Mouse (Mus musculus): ENCODE data around the gene Adamts3.

The Adamts3 gene

DNA sequence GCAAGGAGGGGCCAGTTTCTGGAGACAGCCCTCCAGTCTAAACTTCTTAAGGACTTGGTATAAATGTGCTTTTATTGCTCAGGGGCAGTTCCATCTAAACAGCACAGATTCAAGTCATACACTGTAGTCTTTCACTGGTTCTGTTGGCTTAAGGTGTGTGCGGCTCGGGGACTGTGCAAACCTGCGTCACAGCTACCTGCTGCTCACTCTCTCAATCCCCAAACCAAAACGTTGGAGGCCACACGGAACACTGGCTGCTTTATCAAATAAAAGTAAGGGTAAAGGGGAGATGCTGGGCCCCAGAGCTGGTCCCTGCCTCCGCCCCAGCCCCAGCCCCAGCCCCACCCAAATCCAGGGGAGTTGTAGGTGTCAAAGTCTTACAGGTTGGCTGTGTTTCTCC is 66.5 kb downstream of the Adamts3 start:
- no peak for DNase-seq (ENCODE audit: low spot score)

DNA sequence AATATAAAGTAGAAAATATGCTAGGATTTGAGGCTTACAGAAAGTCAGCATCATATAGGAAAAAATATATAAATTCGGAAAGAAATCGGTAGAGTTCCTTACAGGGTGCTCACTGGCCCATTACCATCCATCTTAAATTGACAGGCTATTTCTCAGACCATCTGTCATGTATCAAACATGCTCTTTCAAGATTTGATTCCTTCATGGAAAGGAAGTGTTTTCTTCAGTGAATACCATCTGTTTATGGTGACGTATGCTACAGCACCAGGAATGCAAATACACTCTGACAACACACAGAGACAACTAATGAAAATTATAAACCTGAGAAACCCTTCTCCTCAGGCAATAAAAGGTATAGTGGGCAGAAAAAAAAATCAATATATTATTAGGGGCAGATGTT is 68.6 kb downstream of the Adamts3 start:
- no peak for DNase-seq (ENCODE audit: low spot score)

DNA sequence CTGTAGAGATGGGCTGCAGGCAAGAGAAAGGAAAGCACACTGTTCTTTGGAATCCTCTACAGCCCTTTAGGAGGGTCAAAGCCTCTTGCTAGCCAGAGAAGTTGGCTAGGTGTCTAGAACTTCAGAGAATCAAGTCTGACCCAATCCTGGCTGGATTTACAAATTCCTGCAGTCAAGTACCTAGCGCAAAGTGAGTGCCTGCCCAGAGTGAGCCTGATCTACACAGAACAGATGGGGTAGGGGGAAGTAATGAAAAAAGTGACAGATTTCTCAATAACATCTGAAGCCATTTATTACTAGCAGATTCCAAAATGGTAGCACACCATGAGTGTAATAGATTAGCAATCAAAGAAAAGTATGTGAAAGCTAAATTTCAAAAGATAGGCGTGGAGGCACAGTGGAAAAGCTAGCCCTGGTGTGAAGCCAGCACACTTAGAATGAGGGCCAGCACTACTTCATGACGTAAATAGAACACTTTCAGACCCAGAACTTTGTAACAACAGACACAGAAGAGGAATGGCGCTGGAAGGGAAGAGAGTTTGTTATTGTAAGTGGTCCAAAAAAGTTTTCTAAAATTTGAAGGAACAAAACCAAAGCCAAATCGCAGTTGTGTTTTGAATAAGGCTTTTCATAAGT is 82.8 kb downstream of the Adamts3 start:
- no peak for DNase-seq (ENCODE audit: low spot score)

DNA sequence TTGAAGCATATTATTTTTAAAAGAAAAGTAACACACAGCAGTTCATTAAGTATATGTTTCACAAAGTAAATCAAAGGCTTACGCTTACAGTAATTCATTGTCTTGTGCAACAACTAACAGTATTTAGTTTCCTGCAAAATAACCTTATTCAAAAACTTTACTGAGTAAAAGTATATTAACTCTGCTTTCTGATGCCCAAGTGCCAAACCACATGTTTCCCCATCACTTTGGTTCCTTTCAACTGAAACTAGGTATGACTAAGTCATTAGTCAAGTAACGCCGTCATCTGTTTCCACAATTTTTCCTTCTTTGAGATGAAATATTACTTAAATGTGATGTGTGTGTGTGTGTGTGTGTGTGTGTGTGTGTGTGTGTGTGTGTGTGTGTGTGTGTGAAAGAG is 89.4 kb downstream of the Adamts3 start:
- DNase-seq (ENCODE audit: low spot score) = no peak

DNA sequence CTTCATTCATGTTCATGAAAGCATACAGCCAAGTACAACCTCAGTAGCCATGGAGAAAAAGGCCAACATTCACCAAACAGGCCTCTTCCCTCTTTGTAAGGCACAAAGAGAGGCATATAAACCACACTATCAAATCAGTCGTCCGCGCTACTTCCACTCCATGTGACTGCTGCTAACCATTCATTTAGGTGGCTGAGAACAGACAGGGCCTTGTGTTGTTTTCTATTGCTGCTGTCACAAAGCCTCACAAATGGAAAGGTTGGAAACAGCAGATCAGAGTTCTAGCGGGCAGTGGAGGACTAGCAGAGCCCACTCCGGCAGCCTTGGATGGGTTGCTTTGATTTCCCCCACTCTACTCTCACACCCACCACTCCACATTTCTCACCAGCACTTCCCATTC is 98.5 kb downstream of the Adamts3 start:
- peak; percentile 10 for DNase-seq (ENCODE audit: low spot score)

DNA sequence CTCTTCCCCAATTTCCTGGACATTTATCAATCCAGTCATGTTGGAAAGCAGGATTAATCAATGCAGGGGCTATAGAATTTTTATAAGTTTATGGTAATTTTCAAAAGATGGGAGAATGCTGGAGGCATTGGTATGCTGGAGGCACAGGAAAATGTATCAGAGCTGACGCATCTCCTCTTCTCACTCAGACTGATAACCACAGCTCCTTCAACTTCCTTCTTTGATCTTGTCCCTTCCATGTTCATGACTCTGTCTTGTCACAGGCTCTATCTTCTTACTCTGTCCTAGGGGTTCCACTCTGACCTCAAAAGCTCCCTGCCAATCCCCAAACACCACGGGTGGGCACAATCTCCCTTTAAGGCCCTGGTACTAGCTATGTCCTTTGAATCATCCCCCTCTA is 103.3 kb downstream of the Adamts3 start:
- no peak for DNase-seq (ENCODE audit: low spot score)

DNA sequence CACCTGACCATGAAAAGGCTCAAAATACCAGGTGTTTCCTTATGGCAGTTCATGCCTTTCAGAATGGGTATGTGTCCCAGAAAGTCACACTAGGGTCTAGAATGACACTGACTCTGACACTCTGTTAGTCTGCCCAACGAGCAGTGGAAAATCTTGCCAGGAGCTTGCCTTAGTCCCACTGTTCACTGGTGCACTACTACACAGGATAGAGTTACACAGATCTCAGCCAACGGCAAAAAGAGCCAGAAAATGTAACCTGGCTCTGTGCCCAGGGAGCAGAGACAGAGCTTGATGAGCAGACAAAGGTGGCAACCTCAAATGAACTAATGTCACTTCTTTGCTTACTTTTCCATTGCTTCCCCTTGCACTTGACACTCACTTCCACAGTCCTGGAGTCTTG is 104.5 kb downstream of the Adamts3 start:
- no peak for DNase-seq (ENCODE audit: low spot score)

DNA sequence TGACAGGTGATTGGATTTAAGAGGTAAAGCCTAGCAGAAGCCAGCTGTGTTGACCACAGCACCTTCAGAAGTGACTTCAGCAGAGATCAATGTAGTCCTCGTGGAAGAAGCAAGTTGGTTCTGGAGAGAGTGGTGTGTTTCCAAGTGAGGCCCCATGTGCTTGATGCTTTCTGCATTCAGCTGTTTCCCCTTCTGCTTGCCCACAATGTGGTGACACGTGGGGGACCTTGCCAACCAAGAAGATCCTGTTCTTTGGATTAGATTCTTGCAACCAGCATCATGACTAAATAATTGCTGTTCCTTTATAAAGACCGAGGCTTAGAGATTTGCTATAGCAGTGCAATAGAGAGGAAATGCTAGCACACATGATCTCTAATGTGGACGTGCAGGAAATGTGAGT is 105.7 kb downstream of the Adamts3 start:
- no peak for DNase-seq (ENCODE audit: low spot score)

DNA sequence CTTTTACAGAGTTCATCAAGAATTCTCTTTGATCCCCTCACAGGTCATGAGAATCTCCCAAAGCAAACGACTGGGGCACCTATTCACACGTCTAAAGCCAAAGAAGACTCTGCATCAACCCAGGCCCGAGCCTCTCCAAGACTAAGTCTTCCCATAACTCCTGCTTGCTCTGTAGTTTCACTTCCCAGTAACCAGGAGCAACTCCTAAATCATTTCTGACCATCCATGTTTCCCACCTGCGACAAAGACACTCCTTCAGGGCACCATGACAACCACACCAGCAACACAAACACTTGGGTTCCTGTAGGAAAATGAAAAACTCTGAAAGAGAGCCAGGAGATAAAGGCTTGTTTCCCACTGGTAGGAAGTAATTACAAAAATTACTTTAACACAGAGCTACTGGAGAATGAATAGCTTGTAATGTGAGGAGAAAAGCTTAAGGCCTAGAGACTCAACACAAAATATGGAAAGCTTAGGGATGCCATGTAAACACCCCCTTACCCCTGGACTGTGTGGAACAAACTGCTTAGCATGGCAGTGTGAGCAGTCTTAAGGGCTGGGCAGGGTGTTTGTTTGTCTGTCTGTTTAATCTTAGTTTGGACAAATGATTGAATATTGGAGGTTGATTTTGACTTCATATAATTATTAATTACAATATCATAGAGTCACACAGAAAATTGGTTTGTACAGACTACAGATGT is 112.3 kb downstream of the Adamts3 start:
- peak; percentile 14 for DNase-seq (ENCODE audit: low spot score)

DNA sequence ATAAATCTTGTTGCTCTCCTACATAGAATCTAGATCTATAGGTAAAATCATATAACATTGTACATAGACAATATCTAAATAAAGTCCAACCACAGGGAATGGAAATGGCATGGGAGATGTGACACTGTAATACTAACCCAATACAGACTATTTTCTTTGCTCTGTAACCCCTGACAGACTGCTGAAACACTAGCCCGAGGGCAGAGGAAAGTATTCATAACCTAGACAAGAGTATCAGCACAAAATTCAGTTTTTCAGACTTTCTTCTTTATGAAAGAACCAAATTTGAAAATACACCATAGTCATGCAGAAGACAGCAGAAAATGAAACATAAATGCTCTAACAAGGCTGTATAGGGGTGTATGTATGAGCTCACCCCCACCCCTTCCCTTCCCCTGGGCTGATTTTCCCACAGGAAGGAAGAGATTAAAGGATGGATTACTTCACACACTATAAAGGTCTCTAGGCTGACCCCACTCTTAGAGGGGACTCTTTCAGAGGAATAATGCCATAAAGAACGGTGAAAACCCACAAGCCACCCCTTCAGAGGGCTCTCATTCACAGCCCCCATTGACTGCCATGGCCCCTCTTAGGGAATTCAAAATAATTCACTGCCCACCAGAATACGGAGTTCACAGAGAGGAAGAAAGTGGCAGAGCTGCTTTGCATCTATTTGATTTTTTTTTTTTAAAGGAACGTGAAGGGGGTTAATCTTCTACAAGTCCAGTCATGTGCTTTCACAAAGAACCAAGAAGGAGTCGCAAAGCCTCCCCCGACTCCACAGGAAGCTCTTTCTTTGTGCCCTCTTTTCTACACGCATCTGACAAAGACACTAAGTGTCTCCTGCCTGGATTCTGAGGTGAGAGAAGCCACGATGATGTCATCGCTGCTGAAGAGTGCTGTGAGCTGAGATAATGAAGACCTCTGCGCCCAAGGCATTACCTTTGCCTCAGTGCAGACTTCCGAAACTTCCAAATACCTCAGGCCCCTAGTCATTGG is 119.6 kb downstream of the Adamts3 start:
- peak; percentile 74 for DNase-seq (ENCODE audit: low spot score)

DNA sequence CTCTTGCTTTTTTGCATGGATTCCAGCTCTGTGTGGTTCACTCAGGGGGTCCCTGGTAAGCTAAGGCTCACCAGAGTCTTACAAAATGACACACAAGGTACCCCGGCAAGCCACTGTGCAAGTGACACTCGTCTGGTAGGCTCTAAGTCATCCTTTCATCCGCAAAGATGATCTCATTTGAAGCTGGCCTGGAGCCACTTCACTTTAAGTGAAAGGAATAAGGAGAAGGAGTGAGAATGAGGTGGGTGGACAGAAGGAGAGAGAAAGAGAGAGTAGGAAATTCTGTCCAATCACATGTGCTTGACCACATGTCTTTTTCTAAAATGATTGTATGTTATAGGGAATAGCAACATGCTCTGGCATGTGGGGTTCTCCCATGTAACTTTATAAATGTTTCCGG is 122.8 kb downstream of the Adamts3 start:
- DNase-seq (ENCODE audit: low spot score) = no peak

DNA sequence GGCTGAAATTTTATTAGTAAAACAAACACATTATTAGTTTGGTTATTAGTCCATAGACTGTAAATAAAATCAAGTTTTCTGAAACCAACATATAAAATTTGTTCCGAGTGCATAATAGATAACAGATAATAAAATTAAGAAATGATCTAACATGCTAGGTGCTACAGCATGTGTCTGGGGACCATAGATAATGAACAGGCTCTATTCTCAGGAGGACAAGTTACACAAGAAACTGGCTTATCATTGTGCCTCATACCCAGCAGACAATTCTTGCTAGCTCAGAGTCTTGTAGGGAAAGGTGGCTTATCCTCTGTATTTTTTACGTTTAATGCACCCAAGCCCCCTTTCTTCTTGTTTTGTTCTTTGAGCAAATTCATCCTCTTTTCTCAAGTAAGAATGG is 131.3 kb downstream of the Adamts3 start:
- no peak for DNase-seq (ENCODE audit: low spot score)

DNA sequence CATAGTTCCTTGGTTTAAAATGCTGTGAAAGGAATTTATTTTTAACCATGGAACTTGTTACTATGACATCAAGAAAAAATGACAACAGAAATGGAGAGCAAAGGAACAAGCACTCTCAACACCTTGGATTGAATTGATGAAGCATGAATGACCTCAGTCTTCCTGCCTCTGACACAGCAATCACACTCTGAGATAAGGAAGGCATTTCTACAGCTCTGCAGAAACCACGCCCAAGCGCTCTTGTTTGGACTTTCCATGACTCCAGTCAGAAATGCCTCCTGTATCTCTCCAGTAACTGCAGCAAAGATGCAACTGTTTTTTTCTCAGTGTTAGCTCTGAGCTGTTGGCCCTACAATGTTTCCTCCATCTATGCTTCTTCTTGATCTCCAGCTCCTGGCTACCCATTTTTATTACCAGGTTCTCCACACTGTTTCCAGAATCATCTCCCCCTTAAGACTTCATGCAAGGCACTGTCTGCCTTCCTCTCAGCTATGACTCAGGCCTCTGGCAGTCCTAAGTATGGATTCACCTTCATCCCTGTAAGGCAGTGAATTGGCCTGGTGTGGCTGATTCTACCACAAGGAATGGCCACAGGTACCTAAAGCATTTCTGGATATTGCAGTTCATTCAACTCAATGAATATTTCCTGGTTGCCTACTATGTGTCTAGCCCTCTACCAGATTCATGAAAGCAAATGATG is 134.8 kb downstream of the Adamts3 start:
- DNase-seq (ENCODE audit: low spot score) = no peak

DNA sequence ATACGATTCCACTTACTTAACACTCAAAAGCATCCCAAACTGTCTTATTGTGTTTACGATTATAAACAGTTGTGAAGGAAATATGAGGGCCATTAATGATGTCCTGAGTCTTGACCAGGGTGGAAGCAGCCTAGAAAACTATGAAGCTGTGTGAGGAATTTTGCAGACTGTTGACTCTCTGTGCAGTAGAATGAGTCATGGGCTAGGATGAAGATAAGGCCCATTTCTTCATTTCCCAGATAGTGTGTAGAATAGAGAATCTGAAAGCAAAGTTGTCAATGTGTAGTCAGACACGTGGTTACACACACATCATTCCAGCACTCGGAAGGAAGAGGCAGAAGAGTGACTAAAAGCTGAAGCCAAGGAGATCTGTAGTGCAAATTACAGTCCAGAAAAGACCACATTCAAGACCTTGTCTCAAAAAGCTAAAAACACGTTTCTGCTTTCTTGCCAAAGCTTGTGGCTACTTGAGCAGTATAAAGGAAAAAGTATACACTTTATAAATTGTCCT is 135.9 kb downstream of the Adamts3 start:
- no peak for DNase-seq (ENCODE audit: low spot score)

DNA sequence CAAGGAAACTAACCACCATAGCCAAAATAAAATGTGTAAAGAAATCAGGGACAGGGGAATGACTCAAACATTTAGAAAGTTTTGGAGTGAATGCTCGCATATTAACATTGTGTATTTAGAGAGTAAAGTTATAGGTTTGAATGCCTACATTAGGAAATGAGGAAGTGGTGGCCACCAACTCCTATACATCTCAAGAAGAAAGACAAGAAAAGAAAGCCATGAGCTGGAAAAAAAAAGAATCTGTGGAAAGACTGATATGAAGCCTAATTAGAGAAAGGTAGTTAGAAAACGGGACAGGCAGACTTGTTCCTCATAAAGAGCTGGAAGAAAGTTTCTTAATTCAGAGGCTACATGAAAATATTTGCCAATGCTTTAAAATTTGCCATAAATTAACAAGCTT is 138.0 kb downstream of the Adamts3 start:
- no peak for DNase-seq (ENCODE audit: low spot score)

DNA sequence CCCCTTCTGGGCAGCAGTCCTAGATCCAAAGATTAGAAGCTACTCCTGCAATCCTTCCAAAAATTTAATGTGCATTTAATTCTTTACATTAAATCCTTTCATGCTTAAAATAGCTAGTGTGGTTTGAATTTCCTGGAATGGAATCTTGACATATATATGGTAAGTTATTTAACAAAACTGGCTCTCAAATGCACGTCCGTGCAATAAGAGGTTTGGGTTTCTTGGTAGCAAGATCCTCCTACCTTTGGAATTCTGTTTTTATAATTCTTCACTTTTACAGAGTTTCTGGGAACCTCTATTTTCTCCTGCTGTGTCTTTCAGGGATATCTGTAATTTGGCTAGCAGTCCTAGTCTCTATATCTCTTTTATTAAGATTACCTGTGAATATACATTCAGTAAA is 148.4 kb downstream of the Adamts3 start:
- no peak for DNase-seq (ENCODE audit: low spot score)

DNA sequence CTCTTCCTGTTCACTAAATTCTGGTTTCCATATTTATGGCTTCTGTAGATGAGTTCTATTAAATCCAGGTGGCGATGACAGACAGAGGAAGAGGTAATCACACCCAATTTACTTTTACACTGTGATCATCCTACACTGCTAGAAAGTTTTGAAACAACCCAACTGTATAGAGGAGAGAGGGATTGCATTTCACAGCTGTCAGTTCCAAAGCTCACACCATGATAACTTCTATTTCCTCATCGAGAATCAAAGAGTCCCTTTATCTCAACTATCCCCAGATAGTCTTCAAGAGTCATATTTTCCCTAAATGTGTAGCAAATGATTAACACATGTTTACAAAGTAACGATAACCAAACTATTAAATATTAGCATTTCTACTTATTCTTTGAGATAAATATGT is 152.7 kb downstream of the Adamts3 start:
- no peak for DNase-seq (ENCODE audit: low spot score)

DNA sequence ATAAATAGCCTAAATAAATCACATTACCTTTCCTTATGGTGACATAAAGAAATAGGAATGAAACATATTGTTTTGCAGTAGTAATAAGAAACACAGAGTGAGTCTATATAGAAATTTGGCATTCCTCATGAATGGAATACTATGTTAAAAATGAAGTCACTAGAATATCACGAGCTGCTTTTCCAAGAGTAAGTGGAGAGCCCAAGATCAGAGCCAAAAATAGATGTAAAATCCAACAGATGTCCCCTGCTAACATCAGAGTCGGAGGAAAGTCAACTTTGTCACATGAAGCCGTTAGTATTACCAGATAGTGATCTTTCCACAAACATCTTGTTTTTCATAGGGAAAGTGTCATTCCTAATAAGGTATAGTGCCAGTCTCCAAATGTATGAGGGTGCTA is 155.0 kb downstream of the Adamts3 start:
- DNase-seq (ENCODE audit: low spot score) = no peak

DNA sequence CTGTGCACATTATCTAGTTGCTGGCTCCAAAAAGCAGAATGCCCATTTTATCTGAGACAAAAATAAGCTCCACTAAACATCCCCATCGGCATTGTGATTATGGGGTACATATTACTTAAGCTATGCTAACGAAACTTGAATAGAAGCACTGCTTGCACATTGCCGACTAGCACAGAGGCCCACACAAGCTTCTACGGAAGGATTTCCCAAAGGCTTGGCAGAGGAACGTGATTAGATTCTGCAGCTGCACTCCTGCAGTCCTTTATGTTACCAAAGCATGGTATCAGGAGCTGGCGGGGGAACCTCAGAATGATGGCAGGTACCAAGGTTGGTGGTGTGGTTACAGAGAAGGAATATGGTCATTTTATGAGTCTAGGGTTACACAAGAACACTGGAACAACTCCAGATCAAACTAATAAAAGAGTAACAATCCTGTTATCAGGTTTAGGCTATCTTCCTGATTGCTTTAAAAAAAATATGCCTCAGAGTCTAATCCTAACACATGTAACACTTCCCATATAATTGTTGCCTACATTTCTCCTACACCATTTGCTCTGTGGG is 155.6 kb downstream of the Adamts3 start:
- DNase-seq (ENCODE audit: low spot score) = no peak

DNA sequence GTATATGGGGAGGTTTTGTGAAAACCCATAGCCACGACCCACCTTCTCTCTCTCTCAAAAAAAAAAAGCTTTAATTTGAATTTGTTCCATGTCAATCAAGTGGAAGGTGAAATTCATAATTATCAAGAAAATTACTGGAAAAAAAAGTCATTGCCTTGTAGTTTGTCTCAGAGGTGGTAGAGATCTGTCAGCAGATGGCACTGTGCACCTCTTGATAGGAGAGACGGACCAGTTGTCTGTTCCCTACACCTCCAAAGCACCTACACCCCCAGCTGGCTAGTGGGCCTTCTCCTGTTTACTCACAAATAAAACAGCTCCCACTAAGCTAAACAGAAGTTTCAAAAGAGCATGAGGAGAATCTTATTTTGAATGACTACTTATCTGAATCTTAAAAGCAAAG is 168.6 kb downstream of the Adamts3 start:
- DNase-seq (ENCODE audit: low spot score) = peak; percentile 23

DNA sequence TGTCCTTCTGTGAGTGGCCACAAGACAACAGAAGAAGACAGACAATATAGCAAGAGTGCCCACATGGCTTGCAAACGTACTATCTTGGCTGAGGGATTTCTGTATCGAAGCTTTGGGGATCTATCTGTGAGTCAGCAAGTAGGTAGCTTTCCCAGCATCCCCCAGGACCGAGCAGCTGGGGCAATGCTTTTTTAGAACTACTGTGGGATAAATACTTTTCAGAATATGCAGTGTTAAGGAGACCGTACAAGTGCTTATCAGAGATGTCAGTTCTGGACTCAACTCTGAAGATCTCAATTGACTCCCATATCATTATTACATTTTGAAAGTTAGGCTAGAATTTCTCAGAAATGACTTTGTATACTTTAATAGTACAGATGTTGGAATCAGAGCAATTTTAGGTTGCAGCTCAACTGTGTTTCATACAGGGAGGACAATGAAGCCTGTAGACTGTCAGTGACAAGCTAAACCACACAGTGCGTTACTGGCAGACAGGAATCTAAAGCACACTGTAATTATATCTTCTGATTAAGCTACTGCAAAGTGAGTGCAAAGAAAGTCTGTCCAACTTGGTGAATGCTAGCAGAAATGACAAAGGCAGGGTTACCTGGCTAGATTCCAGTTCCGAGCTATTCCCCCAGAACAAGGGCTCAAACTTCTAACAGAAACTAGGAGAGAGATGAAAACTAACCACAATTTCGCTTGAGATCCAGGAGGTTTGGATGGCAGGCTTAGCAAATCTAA is 171.8 kb downstream of the Adamts3 start:
- no peak for DNase-seq (ENCODE audit: low spot score)

Data from embryo, embryonic 10.5 days (tissue).